Mouse (Mus musculus) brain, embryonic 14.5 days (tissue): Measurements from ENCODE around the gene Itm2b.

ENCODE experiments used
- CTCF ChIP-seq: fragments of 200-500 bp; IDR thresholded peaks from 2 replicates; pipeline ENCODE4 v1.5.1; 2012; ENCODE audit warnings: inconsistent platforms, mild to moderate bottlenecking, moderate library complexity, borderline replicate concordance; ENCODE audit not compliant: insufficient read depth, insufficient read length; ENCODE audit errors: extremely low read depth
- POLR2A ChIP-seq: fragments of 200-500 bp; IDR thresholded peaks from 2 replicates; pipeline ENCODE4 v1.6.1; 2012; ENCODE audit warnings: mild to moderate bottlenecking, inconsistent platforms, borderline replicate concordance; ENCODE audit not compliant: poor library complexity, insufficient read depth, insufficient read length, severe bottlenecking; ENCODE audit errors: extremely low read depth

- TF ChIP-seq CTCF (no peak), POLR2A (no peak)
Measured at GRCm38 (mm10) chr14:73408223-73408845, 23.2 kb upstream of the Itm2b start.
